Mouse (Mus musculus) midbrain, embryonic 16.5 days (tissue): ENCODE measurements around the gene Rnf114. TPM values are rescaled to one million over a fixed set of nuclear protein-coding genes. Genes with fewer than 3 reads are reported as not detected.

Experiments used
- ATAC-seq: fragments of 200-750 bp; cut with Nextera tagmentation; 2 replicates; pipeline ENCODE4 v1.8.0; 2017; ENCODE audit warnings: moderate TSS enrichment
- H3K27ac ChIP-seq: fragments of 300-500 bp; sonication (generic); 2 replicates; pipeline ENCODE4 v1.5.1; 2014; ENCODE audit warnings: mild to moderate bottlenecking, low read length, mixed read lengths
- H3K27me3 ChIP-seq: fragments of 300-500 bp; sonication (generic); 2 replicates; pipeline ENCODE4 v1.6.1; 2014; ENCODE audit warnings: low read depth, low read length, mixed read lengths; ENCODE audit not compliant: control insufficient read depth, insufficient read depth
- H3K36me3 ChIP-seq: fragments of 300-500 bp; sonication (generic); 2 replicates; pipeline ENCODE4 v1.6.1; 2014; ENCODE audit warnings: mild to moderate bottlenecking, low read length, moderate library complexity, mixed read lengths; ENCODE audit not compliant: control insufficient read depth, insufficient read depth
- H3K4me1 ChIP-seq: fragments of 300-500 bp; sonication (generic); 2 replicates; pipeline ENCODE4 v1.6.1; 2014; ENCODE audit warnings: mild to moderate bottlenecking, low read length, mixed read lengths; ENCODE audit not compliant: control insufficient read depth, insufficient read depth
- H3K4me2 ChIP-seq: fragments of 300-500 bp; sonication (generic); 2 replicates; pipeline ENCODE4 v1.6.1; 2014; ENCODE audit warnings: mild to moderate bottlenecking, low read length, mixed read lengths
- H3K4me3 ChIP-seq: fragments of 300-500 bp; sonication (generic); 2 replicates; pipeline ENCODE4 v1.5.1; 2014; ENCODE audit warnings: low read depth, mild to moderate bottlenecking, low read length, moderate library complexity, mixed read lengths
- H3K9ac ChIP-seq: fragments of 300-500 bp; sonication (generic); 2 replicates; pipeline ENCODE4 v1.6.1; 2014; ENCODE audit warnings: low read depth, low read length, mixed read lengths
- H3K9me3 ChIP-seq: fragments of 300-500 bp; sonication (generic); replicated peaks from 2 replicates; pipeline ENCODE4 v1.6.1; 2014; ENCODE audit warnings: mild to moderate bottlenecking, low read length, mixed read lengths; ENCODE audit not compliant: control insufficient read depth, poor library complexity, severe bottlenecking
- WGBS: fragments of 180-500 bp; shearing (Covaris S2); extraction: QIAGEN DNeasy Blood & Tissue Kit; methylation state at CpG from one replicate; pipeline ENCODE4 v1.1.7; 2014; 5-methylcytosine and 5-hydroxymethylcytosine counted together
- polyA plus RNA-seq: library from polyadenylated mRNA; unstranded; fragments of >200 nt; fragmentation: Nextera tagmentation; extraction: Ambion mirVana; gene quantifications from 2 replicates; pipeline ENCODE4 v1.2.1, GENCODE M21; 2015

Rnf114 gene
- polyA plus RNA-seq, 1 experiment from 2014 or later, result 111 TPM

DNA sequence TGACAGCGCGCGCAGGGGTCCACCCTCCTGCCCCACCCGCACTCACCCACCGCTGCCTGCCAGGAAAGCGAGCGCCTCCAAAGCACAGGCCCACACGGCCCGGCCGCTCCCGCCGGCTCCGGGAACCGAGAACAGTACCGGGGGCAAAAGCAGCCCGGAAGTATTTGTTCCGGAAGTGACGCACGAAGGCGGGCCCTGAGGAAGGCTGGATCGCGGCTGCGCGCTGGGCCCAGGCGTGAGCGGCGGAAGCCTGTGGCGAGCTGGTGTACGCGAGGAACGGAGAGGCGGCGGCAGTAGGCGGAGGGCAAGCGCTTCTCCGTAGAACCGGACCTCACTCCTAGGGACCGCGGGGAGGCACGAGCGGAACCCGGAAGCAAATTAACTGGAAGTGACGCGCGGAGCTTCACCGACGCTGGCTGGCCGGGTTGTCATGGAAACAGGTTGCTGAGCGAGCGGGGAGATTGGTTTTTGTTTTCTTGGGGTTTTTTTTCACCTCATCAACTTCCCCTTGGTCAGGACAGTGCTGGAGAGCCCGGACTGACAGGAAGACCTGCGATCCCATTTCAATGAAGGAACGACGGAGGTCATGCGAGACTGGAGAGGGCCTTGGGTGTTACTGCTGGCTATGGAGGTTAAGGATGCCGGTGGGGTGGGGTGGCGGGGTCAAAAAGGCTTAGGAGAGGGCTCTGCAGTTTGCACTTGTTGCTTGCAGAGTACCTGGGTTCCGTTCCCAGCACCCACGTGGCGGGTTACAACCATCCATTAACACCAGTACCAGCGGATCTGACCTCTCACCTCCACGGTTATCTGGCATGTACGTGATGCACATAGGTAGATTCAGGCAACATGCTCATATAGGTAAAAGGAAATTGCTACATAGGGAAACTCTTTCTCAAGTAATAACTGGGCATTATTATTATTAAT, 530 bp downstream of the Rnf114 start, which contains the start of gene Spata2:
Spata2 (minus strand) TSS at position 175 of the 924 bp plus-strand sequence.
- ATAC-seq, result peak; percentile 88
- Histone ChIP-seq H3K4me3 (peak within 1 kb of the TSS; percentile 100), H3K27me3 (no peaks in the 10 kb centered on the region)

GRCm38 (mm10) chr2:167496437-167496836, 4.0 kb downstream of the Rnf114 start:
- 88% methylated on average over 7 of the region's 7 CpGs for WGBS
- no peaks in the 10 kb centered on the region for H3K27me3 ChIP-seq
- no peak overlapping the region for H3K4me3 ChIP-seq
- no peak overlapping the region for H3K9ac ChIP-seq
- H3K4me1 ChIP-seq, result peaks cover 13% of the 10 kb centered on the region
- no peak overlapping the region for H3K4me2 ChIP-seq
- ATAC-seq, result no peak
- H3K36me3 ChIP-seq, result no peaks in the 10 kb centered on the region
- no peaks in the 10 kb centered on the region for H3K9me3 ChIP-seq
- no peak overlapping the region for H3K27ac ChIP-seq

More for the DNA sequence above, 530 bp downstream of the Rnf114 start, which contains the start of gene Spata2:
- H3K27ac ChIP-seq, result peak within 1 kb of the TSS; percentile 98
- peaks cover 26% of the 10 kb centered on the region for H3K4me1 ChIP-seq
- WGBS, result 2% methylated on average over 63 of the region's 63 CpGs
- no peaks in the 10 kb centered on the region for H3K9me3 ChIP-seq
- H3K36me3 ChIP-seq, result no peaks in the 10 kb centered on the region
- H3K9ac ChIP-seq, result peak within 1 kb of the TSS; percentile 94
- peak within 1 kb of the TSS; percentile 99 for H3K4me2 ChIP-seq

GRCm38 (mm10) chr2:167497272-167497671, 4.8 kb downstream of the Rnf114 start:
- Histone ChIP-seq H3K9ac (no peak overlapping the region), H3K4me1 (peaks cover 7% of the 10 kb centered on the region), H3K4me2 (no peak overlapping the region), H3K27me3 (no peaks in the 10 kb centered on the region), H3K36me3 (no peaks in the 10 kb centered on the region), H3K4me3 (no peak overlapping the region), H3K27ac (no peak overlapping the region), H3K9me3 (no peaks in the 10 kb centered on the region)
- ATAC-seq, result no peak
- WGBS, result 77% methylated on average over 5 of the region's 5 CpGs

DNA sequence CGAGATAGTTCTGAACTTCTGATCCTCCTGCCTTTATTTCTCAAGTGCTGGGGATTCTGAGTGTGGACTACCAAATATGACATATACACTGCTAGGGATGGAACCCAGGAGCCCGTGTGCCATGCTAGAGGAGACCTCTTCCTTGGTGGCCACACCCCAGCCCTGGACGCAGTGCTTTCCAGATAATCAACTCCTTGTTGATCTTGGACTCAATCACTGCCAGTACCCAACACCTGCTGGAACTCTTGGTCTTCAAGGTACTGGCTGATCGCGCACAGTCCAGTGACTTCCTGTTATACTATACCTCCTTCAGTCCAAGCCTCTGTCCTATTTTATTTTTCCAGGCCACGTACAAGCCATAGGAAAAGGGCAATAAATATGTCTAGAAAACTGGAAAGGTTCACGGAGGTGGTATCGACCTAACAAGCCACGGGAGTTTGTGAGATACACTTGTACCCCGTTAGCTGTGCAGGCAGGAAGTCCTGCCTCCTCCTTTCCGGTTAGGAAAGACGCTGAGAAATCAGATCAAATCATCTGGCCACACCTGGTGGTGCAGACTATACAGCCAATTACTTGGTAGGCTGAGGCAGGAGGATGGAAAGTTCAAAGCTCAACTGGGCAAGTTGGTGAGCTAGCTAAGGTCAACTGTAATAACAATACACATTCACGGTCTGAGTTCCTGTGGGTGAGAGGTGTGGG, 10.3 kb downstream of the Rnf114 start:
- Histone ChIP-seq H3K27me3 (no peaks in the 10 kb centered on the region), H3K9me3 (no peaks in the 10 kb centered on the region), H3K4me1 (peaks cover 33% of the 10 kb centered on the region), H3K9ac (no peak overlapping the region), H3K27ac (peak overlapping the region; percentile 79; the same call in 1 of the 2 replicates), H3K36me3 (peaks cover 6% of the 10 kb centered on the region; the same call in 1 of the 2 replicates), H3K4me2 (peak overlapping the region; percentile 50), H3K4me3 (peak overlapping the region; percentile 70)
- peak; percentile 13; the same call in 1 of the 2 replicates for ATAC-seq
- 56% methylated on average over 13 of the region's 13 CpGs for WGBS

DNA sequence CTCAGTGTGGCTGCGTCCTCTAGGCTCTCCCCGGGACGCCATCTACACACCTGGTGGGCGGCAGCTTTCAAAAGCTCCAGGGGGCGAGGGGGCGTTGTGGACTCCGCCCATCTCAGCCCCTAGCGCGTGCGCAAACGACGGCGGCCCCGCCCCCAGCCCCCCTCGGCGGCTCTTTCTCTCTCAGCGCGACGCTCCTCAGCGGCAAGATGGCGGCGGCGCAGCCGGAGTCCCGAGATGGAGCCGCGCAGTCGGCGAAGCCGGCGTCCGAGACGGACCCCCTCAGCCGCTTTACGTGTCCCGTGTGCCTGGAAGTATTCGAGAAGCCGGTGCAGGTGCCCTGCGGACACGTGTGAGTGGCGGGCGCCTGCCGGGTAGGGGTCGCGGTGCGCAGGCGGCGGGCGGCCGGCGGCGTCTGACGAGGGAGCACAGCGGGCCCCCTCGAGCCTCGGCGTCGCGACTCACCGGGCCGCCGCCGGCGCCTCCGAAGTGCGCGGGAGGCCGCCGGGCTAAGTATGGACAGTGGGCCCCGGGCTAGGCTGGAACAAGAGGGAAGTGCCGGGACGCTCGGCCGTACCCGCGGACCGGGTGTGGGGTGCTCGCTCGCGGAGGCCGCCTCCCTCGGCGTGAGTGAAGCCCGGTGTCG, 10.9 kb downstream of the Rnf114 start:
- H3K9ac ChIP-seq, result peak overlapping the region; percentile 80
- ATAC-seq, result peak; percentile 90
- peaks cover 33% of the 10 kb centered on the region for H3K4me1 ChIP-seq
- under 1% methylated on average over 77 of the region's 85 CpGs for WGBS
- peak overlapping the region; percentile 79 for H3K27ac ChIP-seq
- peak overlapping the region; percentile 70 for H3K4me3 ChIP-seq
- peaks cover 9% of the 10 kb centered on the region; the same call in 1 of the 2 replicates for H3K36me3 ChIP-seq
- H3K27me3 ChIP-seq, result no peaks in the 10 kb centered on the region
- H3K4me2 ChIP-seq, result peak overlapping the region; percentile 83
- H3K9me3 ChIP-seq, result no peaks in the 10 kb centered on the region

GRCm38 (mm10) chr2:167503896-167504349, 11.5 kb downstream of the Rnf114 start:
- H3K4me3 ChIP-seq, result peak overlapping the region; percentile 70
- 0 out of 2 replicates have a peak, but pooled peaks have one; percentile 4 for ATAC-seq
- under 1% methylated on average over 31 of the region's 32 CpGs for WGBS
- no peaks in the 10 kb centered on the region for H3K27me3 ChIP-seq
- H3K27ac ChIP-seq, result peak overlapping the region; percentile 79
- peak overlapping the region; percentile 80 for H3K9ac ChIP-seq
- peak overlapping the region; percentile 83 for H3K4me2 ChIP-seq
- H3K4me1 ChIP-seq, result peaks cover 33% of the 10 kb centered on the region
- H3K9me3 ChIP-seq, result no peaks in the 10 kb centered on the region
- H3K36me3 ChIP-seq, result peaks cover 9% of the 10 kb centered on the region; the same call in 1 of the 2 replicates

DNA sequence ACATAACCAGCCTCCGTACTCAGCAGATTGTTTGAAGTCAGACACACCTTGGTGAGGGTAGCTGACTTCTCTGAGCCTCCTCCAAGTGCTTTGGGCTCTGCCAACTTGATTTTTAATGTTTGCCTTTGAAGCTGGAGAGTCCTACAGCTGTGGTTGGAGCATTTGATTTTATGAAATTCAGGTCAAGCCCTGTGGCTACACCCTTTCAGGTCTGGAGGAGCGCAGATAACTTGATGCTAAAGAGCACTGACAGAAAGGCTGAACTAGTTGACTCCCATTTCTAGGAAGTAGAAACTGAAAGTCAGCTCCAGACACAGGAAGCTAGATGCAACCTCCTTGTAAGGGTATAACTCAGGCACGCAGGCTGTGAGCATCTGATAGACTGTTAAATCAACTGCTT, 12.7 kb downstream of the Rnf114 start:
- no peaks in the 10 kb centered on the region for H3K27me3 ChIP-seq
- peak overlapping the region; percentile 31 for H3K9ac ChIP-seq
- H3K36me3 ChIP-seq, result peaks cover 9% of the 10 kb centered on the region; the same call in 1 of the 2 replicates
- no peaks in the 10 kb centered on the region for H3K9me3 ChIP-seq
- 75% methylated on average over 3 of the region's 3 CpGs for WGBS
- peaks cover 33% of the 10 kb centered on the region for H3K4me1 ChIP-seq
- H3K27ac ChIP-seq, result no peak overlapping the region
- H3K4me3 ChIP-seq, result peak overlapping the region; percentile 70; the same call in 1 of the 2 replicates
- H3K4me2 ChIP-seq, result peak overlapping the region; percentile 83
- no peak for ATAC-seq

GRCm38 (mm10) chr2:167506546-167507260, 14.3 kb downstream of the Rnf114 start:
- Histone ChIP-seq H3K4me2 (no peak overlapping the region), H3K9ac (no peak overlapping the region; the same call in 1 of the 2 replicates), H3K27ac (no peak overlapping the region), H3K27me3 (no peaks in the 10 kb centered on the region), H3K4me3 (no peak overlapping the region), H3K4me1 (peaks cover 33% of the 10 kb centered on the region), H3K9me3 (no peaks in the 10 kb centered on the region), H3K36me3 (peaks cover 12% of the 10 kb centered on the region)
- no peak for ATAC-seq
- WGBS, result 95% methylated on average over 10 of the region's 10 CpGs
